Mouse (Mus musculus) adipose tissue, adult 10 weeks (tissue): Measurements from ENCODE around the gene Htr5a. TPM values are rescaled to one million over a fixed set of nuclear protein-coding genes. Genes with fewer than 3 reads are reported as not detected.

ENCODE experiments used
- polyA plus RNA-seq: library from polyadenylated mRNA; stranded (reverse); fragments of 350-450 nt; fragmentation: Illumina TruSeq; extraction: RNeasy Lipid Tissue Mini Kit (QIAGEN cat#74804); gene quantifications from one replicate; pipeline ENCODE4 v1.2.3, GENCODE M21; 2014; ENCODE audit warnings: low read depth, low replicate concordance

Htr5a gene
- not detected for polyA plus RNA-seq

DNA sequence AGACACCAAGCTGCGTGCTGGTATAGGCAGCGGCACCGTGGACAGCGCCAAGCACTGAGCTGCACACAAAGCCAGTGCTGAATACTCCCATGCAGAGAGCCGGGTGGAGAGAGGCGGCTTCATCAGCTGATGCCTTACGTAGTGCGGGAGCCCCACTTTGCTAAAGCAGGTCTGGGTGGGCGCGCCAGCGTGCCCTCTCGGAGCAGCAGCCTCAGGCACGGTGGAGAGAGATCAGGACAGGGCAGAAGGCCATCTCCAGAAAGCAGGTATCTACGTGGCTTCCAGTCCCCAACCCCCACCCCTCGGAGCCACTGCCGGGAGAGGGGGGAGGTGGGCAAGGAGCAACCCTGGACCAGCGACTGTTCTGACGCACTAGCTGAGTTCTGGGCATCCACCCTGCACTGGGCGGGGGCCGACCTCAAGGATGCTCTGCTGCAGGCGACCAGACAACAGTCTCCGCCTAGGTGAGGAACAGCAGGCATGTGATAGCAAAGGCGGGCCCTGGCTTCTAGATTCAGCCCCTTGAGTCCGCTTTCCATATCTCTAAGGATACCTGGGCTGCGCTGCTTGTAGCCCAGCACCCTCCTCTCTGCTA lies at the start of gene Htr5a:
Htr5a (plus strand) TSS at position 449 of the 595 bp plus-strand sequence.

Other genes starting within 250 kb of the Htr5a start
- 14.6 TPM for gene Paxip1, start 50.5 kb upstream of the Htr5a start, polyA plus RNA-seq
- 89.4 TPM for gene Insig1, start 229.2 kb downstream of the Htr5a start, polyA plus RNA-seq